Mouse (Mus musculus) liver, adult 2 months (tissue): ENCODE measurements around the gene Aldob.

Experiments
- CTCF ChIP-seq: fragments of 200-500 bp; IDR thresholded peaks from 2 replicates; pipeline ENCODE4 v1.5.1; 2011; ENCODE audit warnings: low read depth, low read length, control low read depth
- POLR2A ChIP-seq: fragments of 200-500 bp; IDR thresholded peaks from 2 replicates; pipeline ENCODE4 v1.6.1; 2011; ENCODE audit warnings: low read length, control low read depth; ENCODE audit not compliant: insufficient read depth; ENCODE audit errors: extremely low read depth

DNA sequence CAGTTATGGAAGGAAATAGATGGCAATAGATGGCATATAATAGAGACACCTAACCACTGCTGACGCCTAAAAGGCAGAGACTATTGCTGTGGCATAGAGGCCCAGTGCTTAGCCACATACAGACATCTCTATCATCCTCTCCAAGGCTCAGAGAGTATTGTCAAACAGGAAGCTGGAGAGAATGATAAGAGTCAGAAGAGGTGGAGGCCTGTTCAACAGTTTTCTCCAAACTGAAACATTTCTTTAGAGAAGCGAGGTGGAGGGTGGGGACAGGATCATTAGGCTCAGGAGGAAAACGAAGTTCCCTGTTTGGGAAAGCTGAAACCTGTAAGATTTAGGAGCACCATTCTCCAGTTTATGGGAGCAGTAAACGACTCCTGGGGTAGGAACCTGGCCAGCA lies 31.9 kb upstream of the Aldob start:
- TF ChIP-seq CTCF (no peak), POLR2A (no peak)
